Mouse (Mus musculus) left cerebral cortex, postnatal 14 days (tissue): ENCODE results near the gene Fabp1. TPM values are rescaled to one million over a fixed set of nuclear protein-coding genes. Genes with fewer than 3 reads are reported as not detected.

Experiments used
- DNase-seq, 2 experiments: peaks; one replicate each; pipeline ENCODE4 v3.0.0; 2021 to 2022; ENCODE audit warnings: low spot score in 2 of 2, mixed read lengths in 1 of 2
- intact Hi-C: fragments of 180-260 bp; cut with DNase I; formaldehyde crosslinking; loops from one replicate; pipeline ENCODE4 v1.15.1; 2025
- long read RNA-seq, 2 experiments: library from polyadenylated mRNA; stranded (forward); transcript quantifications; one replicate each; pipeline ENCODE4 v2.0.0; 2021
- total RNA-seq, 2 experiments: library from RNA; stranded (reverse); gene quantifications; 2 replicates each; pipeline ENCODE4 v1.2.3; 2021

Fabp1 gene
- not detected for total RNA-seq
- long read RNA-seq, experiment 1, result 0 reads
- long read RNA-seq, experiment 2, result 0 reads

DNA sequence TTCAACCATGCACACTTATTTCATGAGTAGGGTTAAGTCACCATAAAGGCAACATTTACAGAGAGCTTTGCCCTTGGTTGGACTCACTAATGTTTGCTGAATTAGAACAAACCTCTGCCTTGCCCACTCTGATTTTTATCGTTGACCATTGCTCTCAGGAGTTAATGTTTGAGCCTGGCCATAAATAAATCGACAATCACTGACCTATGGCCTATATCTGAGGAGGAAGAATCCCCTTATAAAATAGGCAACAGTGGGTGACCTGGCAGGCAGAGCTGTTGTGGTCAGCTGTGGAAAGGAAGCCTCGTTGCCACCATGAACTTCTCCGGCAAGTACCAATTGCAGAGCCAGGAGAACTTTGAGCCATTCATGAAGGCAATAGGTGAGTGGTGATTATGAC lies at the start of gene Fabp1:
Fabp1 (plus strand) TSS at position 216 of the 400 bp plus-strand sequence.
- no peak for DNase-seq
- intact Hi-C loops, result no loop called here

DNA sequence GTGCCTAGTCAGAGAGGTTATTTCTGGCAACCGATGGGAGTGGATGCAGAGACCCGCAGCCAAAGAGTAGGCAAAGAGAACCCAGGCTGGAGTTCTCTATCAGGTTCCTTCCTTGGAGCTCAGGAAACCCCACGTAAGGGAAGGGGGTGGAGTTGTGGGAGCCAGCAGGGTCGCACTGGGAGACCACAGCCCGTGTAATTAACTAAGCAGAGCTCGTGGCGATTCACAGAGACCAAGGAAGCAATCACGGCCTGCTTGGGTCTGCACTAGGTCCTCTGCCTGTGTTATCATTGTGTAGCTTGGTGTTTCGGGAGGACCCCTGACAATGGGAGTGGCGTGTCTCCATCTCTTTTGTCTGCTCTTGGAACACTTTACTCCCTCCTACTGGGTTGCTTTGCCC lies 48.5 kb upstream of the Fabp1 start:
- intact Hi-C loops, result no loop called here
- DNase-seq, result no peak

DNA sequence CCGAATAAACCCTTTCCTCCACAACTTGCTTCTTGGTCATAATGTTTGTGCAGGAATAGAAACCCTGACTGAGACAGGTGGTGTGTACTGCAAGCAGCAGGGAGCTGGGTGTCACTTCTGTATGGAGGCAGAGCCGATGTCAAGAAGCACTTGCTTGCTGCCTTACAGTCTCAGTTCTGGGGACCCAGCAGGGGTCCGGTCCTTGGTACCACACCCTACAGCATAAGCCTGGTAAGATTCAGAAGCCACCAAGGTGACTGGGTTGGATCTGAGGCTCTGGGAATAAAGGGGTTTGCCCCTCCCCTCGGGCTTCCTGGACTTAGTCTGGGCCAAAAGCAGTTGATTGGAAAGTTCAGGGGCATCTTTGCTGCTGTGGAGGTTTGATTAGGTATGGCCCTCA lies 46.1 kb upstream of the Fabp1 start:
- intact Hi-C loops, result no loop called here
- no peak for DNase-seq

DNA sequence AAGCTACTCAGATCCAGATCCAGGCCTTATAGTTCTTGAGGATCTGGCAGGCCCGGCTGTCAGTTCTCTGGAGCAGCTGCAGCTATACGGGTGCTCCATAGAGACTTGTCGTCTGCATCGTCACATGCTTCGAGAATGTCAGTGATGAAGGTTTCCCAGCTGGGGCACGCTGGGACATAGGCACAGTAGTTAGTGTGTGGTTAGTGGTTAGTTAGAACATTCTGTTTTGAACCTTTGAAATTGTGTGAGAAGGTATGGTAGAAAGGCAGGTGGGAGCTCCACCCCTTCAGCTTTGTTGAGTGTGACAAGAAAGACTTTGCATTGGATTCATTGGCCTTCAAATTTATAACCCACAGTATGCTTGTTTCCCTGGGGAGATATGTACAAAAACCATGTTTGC lies 44.8 kb upstream of the Fabp1 start:
- intact Hi-C loops, result no loop called here

DNA sequence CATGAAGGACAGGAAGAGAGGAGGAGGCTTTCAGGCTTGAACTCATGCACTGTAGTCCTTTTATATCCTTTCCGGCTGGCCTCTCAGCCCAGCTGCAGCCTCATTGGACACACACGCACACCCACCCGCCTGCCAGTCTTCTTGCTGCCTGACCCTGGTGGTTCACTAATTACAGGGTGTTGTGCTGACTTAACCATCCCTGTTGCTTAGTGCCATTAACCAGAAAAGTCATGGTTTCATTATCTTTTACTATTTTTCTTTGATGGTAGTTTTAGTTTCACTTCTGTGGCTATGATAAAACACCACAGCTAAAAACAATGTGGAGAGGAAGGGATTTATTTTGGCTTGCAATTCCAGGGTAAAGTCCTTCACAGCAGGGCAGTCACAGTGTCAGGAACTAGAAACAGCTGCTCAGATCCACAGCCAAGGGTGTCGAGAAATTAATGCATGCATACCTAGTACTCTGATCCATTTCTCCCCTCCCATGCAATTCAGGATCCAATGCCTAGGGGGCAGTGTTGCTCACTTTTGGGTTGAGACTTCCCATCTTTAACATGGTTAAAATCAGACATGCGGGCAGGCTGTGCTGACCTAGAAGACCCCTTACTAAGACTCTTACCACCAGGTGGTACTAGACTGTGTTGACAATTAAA lies 42.8 kb upstream of the Fabp1 start:
- intact Hi-C loops, result no loop called here
- no peak for DNase-seq

More for the DNA sequence above, 44.8 kb upstream of the Fabp1 start:
- no peak for DNase-seq

DNA sequence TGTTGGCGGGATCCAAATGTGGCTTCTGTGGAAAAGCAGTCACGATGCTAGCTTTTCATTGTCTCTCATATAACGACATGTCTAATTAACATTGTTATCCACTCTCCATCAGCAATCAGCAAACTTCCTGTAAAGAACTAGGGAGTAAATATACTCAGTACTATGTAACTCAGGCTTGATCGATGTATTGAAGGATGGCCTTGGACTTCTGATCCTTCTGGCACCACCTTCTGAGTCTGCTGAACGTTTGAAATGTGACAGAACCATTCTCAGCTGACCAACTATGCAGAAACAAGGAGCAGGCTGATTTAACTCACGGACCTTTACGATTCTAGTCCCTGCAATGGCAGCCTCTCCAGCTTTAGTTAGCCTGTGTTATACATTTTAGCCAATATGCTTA lies 38.3 kb upstream of the Fabp1 start:
- intact Hi-C loops, result loop anchor here (10.0 kb wide), 1 partner anchor 644 kb away; no protein-coding TSS in a partner anchor
- DNase-seq, result no peak

DNA sequence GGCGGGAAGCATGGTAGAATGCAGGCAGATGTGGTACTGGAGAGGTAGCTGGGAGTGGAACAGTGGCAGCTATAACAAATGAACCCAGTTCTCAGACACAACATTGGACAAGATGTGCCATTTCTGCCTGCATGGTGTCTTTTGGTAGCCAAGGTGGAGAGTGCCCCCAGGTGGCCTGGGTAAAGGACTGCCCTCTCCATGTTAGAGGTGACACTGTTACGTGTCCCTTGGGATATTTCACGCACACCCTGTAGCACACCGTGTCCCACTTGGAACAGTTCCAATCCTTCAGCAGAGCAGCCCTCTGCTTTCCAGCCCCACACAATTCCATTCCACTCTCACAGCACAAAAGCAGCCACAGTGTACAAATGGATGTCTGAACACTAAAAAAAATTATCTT lies 37.4 kb upstream of the Fabp1 start:
- DNase-seq, result no peak
- intact Hi-C loops, result loop anchor here (10.0 kb wide), 1 partner anchor 643 kb away; no protein-coding TSS in a partner anchor

DNA sequence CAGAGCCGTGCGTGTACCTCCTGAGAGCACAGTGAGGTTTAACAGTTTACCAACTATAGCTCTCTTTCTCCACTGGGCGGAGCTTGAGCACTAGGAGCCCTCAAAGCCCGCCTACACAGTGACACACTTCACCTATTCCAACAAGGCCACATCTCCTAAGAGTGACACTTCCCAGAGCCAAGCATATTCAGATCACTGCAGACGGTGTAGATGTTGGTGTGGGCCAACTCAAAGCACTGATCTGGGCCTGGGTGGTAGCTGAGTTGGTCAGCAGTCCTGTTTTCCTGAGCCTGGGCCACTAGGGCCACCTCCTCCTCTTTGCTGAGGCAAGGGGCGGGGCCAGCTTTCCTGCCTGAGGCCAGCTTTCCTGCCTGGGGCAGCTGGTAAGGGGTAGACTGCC lies 35.2 kb upstream of the Fabp1 start:
- no peak for DNase-seq
- intact Hi-C loops, result loop anchor here (10.0 kb wide), 1 partner anchor 640 kb away; no protein-coding TSS in a partner anchor

DNA sequence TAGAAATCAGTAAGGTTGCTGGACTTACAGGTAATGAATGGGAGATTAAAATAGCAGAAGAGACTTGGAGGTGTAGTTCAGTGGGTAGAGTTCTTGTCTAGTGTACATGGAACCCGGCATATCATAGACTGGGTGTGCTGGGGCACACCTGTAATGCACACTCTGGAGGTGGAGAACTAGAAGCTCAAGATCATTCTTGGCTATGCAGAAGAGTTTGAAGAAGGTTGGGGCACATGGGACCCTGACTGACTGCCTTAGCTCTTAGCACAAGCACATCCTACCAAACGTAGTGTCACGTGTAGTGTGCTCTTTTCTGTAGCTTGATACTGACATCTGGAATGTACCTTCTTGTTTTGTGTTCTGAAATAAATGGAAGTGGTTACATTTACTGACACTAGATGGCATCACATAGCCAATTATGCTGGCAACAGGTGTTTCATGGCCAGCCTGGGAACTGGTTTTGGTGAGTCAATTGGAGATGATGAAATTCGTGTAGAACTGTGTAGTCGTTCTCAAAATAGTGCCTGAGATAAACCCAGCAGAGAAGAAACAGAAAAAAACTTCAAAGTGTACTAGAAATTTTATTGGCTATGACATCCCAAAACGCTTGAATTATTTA lies 33.0 kb upstream of the Fabp1 start:
- intact Hi-C loops, result loop anchor here (5.0 to 10.0 kb wide), 3 partner anchors 106 to 638 kb away; partner anchors contain the start of gene Krcc1
- peak; percentile 39 to 71 for DNase-seq

DNA sequence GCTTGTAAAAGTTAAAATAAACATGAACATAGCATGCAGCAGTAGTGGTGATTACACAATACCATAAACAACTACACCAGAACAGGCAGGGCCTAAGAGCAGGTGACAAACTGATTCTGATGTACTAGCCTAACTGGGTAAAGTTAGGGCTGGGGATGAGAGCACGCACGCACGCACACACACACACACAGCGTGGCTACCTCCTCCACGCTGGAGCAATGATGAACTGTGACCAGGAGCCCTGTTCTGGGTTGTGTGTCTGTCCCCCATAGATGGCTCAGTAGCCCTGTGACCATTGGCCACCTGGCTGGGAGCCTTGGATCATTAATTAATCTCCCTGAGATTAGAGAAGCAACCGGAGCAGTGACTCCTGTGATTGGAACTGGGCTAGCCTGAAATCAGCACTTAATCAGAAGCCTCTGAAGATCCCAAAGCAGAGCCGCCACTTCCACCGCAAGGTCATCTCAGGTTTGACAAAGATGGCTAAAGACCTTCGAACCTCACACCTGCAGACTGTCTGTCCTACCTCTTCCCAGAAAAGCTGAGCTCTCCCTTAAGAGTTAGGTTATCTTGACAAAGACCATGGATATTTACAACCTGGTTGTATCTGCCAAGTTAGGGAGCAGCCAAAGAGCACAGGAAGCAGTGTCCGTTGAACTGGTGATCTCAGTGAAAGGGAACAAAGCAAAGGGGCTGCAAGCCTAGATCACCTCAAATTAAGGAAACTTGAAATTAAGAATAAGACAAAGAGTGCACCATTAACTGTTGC lies 26.6 kb upstream of the Fabp1 start:
- intact Hi-C loops, result no loop called here
- DNase-seq, result no peak

DNA sequence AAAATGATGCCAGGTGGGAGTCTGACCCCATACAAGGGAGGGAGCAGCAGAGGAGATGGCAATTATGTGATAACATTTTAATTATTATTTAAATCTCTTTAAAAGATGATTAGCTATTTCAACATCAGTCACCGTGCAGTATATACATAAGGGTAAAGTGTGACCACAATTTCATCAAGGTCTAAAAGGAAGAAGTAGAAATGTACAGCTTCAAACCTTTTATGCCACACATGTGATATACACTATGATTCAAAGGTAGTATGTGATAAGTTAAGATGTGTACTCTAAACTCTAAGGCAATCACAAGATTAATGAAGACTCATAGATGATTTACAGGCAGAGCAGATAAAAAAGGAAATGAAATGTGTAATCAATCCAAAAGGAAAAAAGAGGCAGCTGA lies 19.0 kb upstream of the Fabp1 start:
- no peak for DNase-seq
- intact Hi-C loops, result no loop called here

DNA sequence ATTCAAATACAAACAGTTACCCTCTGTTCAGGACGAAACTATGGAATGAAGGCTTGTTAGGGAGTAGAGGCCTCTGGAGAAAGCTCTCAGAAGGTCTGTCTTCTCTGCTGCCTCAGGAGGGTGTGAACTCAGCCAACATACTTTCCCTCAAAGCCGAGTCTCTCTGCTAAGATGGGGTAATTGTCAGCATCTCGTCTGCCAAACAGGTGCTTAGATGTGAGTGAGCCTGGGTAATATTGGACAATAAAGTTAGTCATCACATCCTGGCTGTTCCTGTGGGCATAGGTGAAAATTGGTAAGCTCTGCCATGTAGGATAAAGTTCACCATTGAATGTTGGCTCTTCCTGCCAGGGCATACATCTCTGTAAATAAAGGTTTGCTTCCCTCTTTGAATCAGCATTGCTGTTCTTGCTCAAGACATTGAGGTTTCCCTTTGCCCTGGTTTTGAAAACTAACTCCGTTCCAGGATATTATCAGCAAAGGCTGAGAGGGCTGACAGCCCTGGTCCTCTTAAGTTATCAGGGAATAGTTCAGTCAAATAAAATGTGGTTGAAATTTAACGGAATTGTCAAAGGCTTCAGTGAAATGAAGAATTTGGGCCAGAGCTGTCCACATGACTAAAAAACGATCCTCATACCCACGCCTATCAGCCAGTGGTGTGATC lies 14.6 kb upstream of the Fabp1 start:
- DNase-seq, result no peak
- intact Hi-C loops, result no loop called here

DNA sequence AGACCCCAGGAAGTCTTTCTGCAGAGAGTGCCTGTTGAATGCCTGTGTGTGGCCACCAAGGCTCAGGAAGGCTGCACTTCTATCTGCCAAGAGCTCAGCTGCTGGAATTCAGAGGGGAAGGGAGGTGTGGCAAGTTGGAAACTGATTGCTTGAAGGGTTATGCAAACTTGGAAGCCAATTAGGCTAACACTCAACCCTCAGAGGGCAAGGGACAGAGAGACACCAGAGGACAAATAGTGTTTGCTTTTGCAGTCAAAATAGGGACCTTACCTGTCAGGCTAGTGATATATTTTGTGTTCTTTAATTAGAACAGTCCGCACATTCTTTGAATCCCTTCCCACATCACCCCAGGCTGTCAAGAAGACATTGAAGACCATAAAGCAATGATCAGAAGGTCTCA lies 10.0 kb upstream of the Fabp1 start:
- DNase-seq, result no peak
- intact Hi-C loops, result no loop called here

DNA sequence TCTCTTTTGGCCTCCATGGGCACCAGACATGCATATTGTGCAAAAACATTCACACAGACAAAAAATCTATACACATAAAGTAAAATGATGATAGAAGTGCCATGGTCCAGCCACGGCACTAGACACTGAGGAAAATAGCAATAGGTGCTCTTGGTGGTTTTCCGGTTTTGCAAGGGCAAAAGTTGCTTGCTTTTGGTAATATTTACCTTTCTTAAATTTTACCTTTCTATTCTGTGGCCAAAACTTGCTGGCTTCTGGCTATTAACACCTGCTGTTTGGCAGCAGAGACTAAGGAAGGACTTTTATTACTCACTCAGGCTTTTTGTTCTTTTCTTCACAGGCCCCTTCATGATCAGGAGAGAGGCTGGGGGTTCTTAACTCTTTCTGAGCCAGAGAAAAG lies 9.1 kb upstream of the Fabp1 start:
- intact Hi-C loops, result no loop called here
- DNase-seq, result no peak

DNA sequence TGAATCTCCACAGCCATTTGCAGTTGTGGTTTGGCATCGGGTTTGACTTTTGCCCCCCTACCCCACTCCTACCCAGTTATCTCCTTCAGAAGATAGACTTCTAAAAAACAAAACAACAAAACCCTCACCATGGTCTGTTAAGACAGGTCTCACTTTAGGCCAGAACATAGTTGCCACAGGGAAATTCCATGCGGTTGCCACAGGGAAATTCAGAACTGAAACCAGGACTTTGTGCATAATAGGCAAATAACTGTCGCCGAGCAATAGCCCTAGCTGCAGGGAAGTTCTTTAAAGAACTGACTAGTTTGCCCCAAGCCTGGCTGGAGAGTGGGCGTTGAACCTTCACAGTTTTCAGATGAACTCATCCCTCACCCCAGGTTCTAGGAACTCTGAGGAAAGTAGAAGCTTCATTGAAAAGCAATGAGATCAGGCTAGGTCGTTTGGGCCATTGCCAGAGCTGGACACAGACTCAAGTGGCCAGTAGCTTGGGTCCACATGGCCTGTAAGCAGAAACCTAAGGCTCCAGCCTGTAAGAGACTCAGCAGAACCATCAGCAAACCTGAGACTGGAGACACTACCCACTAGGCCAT lies 6.4 kb upstream of the Fabp1 start:
- DNase-seq, result no peak
- intact Hi-C loops, result no loop called here

DNA sequence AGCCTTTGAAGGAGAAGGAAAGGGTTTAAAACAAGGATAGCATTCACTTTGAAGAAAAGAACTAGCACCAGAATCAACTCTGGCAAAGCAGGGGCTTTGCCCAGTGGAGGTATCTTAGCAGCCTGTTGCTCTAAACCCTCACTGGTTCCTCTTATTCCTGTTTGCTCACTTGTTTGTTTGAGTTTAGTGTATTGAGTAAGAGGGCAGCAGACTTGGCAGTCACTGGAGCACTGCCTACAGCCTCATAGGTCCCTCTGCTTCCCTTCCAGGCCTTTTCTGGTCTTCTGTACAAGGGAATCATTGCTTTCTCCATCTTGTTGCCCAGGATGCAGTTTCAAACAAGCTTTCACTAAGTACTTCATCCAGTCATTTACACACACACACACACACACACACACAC lies 3.5 kb upstream of the Fabp1 start:
- no peak for DNase-seq
- intact Hi-C loops, result no loop called here

DNA sequence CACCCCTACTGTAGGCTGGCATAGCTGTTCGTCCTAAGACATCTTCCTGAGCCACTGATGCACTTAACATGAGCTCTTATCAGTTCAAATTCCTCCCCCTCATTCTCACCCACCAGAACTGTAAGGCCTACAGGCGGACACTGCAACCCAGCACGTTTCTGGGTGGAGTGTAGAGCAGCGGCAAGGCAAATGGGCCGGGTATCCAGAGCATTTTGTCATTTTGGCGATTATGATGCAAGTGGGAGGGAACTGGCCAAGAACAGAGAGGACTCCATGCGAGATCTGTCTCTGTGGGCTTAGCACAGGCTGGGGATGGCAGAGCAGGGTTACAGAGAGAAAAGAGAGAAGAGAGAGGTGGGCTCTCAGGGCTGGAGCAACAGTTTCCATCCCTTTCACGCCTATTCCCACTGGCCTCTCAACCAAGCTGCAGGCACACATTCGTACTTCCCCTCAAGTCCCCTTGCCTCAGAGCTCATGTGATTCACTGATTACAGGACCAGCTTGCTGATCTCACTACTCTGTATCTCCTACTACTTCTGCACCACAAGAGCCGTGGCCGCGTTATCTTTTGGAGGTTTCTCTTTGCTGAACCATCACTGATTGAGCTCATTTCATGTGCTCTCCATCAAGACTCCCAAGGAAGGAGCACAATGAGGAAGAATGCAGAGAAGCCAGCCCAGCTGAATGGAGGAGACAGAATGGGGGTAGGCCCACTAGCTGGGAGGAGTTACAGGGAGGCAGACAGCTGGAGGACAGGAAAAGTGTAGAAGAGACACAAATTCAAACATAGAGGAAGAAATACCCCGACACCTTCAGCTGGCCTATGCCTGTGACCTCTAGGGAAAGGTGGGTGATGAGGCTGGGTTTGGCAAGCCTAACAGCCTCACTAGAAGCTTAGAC lies 1.7 kb upstream of the Fabp1 start:
- DNase-seq, result no peak
- intact Hi-C loops, result no loop called here

DNA sequence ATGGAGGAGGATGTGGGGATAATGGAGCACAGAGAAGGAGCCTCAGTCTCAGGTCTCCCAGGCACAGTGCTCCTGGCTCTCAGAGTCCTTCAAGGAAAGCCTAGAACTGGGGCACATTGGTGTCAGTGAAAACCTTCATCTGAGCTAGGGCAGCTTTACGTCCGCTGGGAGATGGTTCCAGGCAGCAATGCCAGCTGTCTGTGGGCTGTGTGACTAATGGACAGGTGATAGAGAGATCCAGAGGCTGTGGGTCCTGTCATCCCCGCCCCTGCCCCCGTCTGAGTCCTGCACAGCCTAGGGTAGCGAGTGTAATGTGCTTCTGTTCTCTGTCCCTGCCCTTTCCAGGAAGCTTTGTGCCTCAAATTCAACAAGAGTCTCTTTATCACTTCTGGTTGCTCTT lies 2.3 kb downstream of the Fabp1 start:
- intact Hi-C loops, result no loop called here
- DNase-seq, result no peak

DNA sequence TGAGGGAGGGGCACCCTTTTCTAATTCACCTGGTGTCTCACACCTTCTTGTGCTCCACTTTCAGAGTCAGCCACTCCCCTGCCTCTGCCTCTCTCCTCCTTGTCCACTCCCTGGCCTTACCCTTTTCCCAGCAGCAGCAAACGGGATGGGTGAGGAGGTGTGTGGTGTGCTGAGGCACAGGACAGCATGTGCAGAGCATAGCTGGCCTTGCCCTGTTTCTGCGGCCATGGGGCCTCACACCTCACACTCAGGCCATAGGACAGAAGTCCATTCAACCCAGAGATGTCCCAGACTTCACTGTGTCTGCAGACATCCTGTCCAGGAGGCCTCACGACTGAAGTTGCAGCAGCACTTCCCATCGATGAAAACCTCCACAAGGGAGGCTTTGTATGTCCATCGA lies 4.0 kb downstream of the Fabp1 start:
- intact Hi-C loops, result no loop called here
- no peak for DNase-seq
